Comparison of ENCODE assay signal across 13 mouse cellular contexts in the genomic region with DNA sequence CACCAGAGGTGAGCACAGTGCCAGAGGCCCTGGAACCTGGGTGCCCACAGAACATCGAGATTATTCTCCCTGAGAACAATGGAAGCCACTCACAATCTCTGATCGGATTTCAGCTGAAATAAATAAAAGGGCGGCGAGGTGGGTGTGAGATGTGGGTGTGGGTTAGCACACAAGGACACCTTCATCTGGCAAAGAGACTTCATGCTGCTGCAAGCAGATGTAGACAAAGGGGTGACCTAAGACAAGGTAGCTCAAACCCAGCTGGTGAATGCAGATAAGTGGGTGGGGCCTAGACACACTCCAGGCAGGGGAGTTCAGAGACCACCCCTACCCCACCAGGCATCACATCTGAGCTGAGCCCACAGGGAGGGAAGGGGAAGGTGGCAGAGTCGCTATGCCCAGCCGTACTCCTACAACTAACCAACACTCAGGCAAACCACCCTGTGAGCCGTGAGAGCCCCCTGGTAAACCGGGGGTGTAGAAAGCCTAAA. TPM values are rescaled to one million over a fixed set of nuclear protein-coding genes. Genes with fewer than 3 reads are reported as not detected.
DNase-seq lines count a peak whose midpoint lies in the region; ATAC-seq lines count a peak whose summit lies in the region.
"Had no signal": no experiment of that assay in that cellular context is flagged by ENCODE, and none has a peak within 500 bp of the region (broad histone marks: within the 10 kb centered on the region; RNA-seq: fewer than 3 reads in every experiment).

No protein-coding gene starts in this region.

- no peak overlapping the region for H3K4me2 ChIP-seq in hindbrain, embryonic 11.5 days (replicated peaks; ENCODE audit: low read depth, low read length)
- peak overlapping the region; percentile 19; the same call in 1 of the 2 replicates for H3K4me2 ChIP-seq in limb, embryonic 12.5 days
- H3K4me2 ChIP-seq: midbrain, embryonic 13.5 days had no signal

- peak overlapping the region; percentile 70 for H3K27ac ChIP-seq in hindbrain, embryonic 10.5 days
- no peak overlapping the region for H3K27ac ChIP-seq in hindbrain, embryonic 11.5 days (ENCODE audit: low read depth, low read length)
- H3K27ac ChIP-seq in embryonic facial prominence, embryonic 10.5 days (replicated peaks) = peak overlapping the region; percentile 72
- peak overlapping the region; percentile 80 for H3K27ac ChIP-seq in limb, embryonic 12.5 days
- H3K27ac ChIP-seq: hindbrain, postnatal 0 days; midbrain, embryonic 13.5 days had no signal

- no peaks in the 10 kb centered on the region for H3K9me3 ChIP-seq in hindbrain, embryonic 10.5 days
- H3K9me3 ChIP-seq in hindbrain, embryonic 11.5 days (ENCODE audit: control insufficient read depth, low read length) = no peaks in the 10 kb centered on the region
- H3K9me3 ChIP-seq in embryonic facial prominence, embryonic 10.5 days = no peaks in the 10 kb centered on the region
- no peaks in the 10 kb centered on the region for H3K9me3 ChIP-seq in limb, embryonic 12.5 days
- H3K9me3 ChIP-seq: midbrain, embryonic 13.5 days had no signal

- no peak for ATAC-seq in hindbrain, embryonic 11.5 days (ENCODE audit: low FRiP score)
- ATAC-seq in limb, embryonic 12.5 days (ENCODE audit: insufficient number of reproducible peaks, insufficient read depth, low FRiP score, low TSS enrichment, low read depth) = no peak
- ATAC-seq: hindbrain, postnatal 0 days had no signal

- peaks cover 45% of the 10 kb centered on the region for H3K4me1 ChIP-seq in hindbrain, embryonic 10.5 days (replicated peaks)
- peaks cover 6% of the 10 kb centered on the region; the same call in 1 of the 2 replicates for H3K4me1 ChIP-seq in hindbrain, embryonic 11.5 days (replicated peaks; ENCODE audit: control insufficient read depth, insufficient read depth, low read length)
- peaks cover 79% of the 10 kb centered on the region for H3K4me1 ChIP-seq in embryonic facial prominence, embryonic 10.5 days
- peaks cover 83% of the 10 kb centered on the region for H3K4me1 ChIP-seq in limb, embryonic 12.5 days (replicated peaks)

- no peak overlapping the region for H3K4me3 ChIP-seq in hindbrain, embryonic 10.5 days
- H3K4me3 ChIP-seq in hindbrain, embryonic 11.5 days (ENCODE audit: low read depth, low read length) = no peak overlapping the region
- H3K4me3 ChIP-seq in embryonic facial prominence, embryonic 10.5 days = no peak overlapping the region
- no peak overlapping the region for H3K4me3 ChIP-seq in limb, embryonic 12.5 days (replicated peaks)
- H3K4me3 ChIP-seq: midbrain, embryonic 13.5 days had no signal

- 55% methylated on average over 8 of the region's 8 CpGs for WGBS in hindbrain, embryonic 10.5 days
- WGBS in hindbrain, embryonic 11.5 days = 50% methylated on average over 8 of the region's 8 CpGs
- WGBS in embryonic facial prominence, embryonic 10.5 days = 59% methylated on average over 8 of the region's 8 CpGs
- WGBS in limb, embryonic 12.5 days = 52% methylated on average over 8 of the region's 8 CpGs

- H3K9ac ChIP-seq in hindbrain, embryonic 11.5 days (ENCODE audit: low read depth, low read length) = no peak overlapping the region
- H3K9ac ChIP-seq in limb, embryonic 12.5 days (replicated peaks) = no peak overlapping the region; the same call in 1 of the 2 replicates
- H3K9ac ChIP-seq: midbrain, embryonic 13.5 days had no signal

- H3K36me3 ChIP-seq in hindbrain, embryonic 10.5 days = no peaks in the 10 kb centered on the region
- H3K36me3 ChIP-seq in hindbrain, embryonic 11.5 days (ENCODE audit: control insufficient read depth, insufficient read depth, low read length) = no peaks in the 10 kb centered on the region
- peaks cover 36% of the 10 kb centered on the region for H3K36me3 ChIP-seq in embryonic facial prominence, embryonic 10.5 days (replicated peaks)
- no peaks in the 10 kb centered on the region for H3K36me3 ChIP-seq in limb, embryonic 12.5 days
- H3K36me3 ChIP-seq: midbrain, embryonic 13.5 days had no signal

- no peak for DNase-seq in hindbrain, embryonic 10.5 days (ENCODE audit: low spot score)
- no peak for DNase-seq in hindbrain, embryonic 11.5 days (ENCODE audit: low spot score)
- peak; percentile 89 for DNase-seq in ES-CJ7 (ENCODE audit: low read depth, low spot score)
- DNase-seq in embryonic facial prominence, embryonic 10.5 days (ENCODE audit: low spot score) = no peak
- DNase-seq in thymus, postnatal 25 days = no peak
- no peak for DNase-seq in cerebellum, postnatal 25 days
- DNase-seq: adrenal gland, postnatal 25 days; layer of hippocampus, postnatal 36 days; liver; spleen, adult 18-20 months had no signal

- no peaks in the 10 kb centered on the region for H3K27me3 ChIP-seq in hindbrain, embryonic 10.5 days (ENCODE audit: insufficient read depth, poor library complexity, severe bottlenecking)
- no peaks in the 10 kb centered on the region for H3K27me3 ChIP-seq in hindbrain, embryonic 11.5 days (ENCODE audit: control insufficient read depth, insufficient read depth, low read length)
- no peaks in the 10 kb centered on the region for H3K27me3 ChIP-seq in embryonic facial prominence, embryonic 10.5 days (replicated peaks; ENCODE audit: low read depth, poor library complexity, severe bottlenecking)
- H3K27me3 ChIP-seq in limb, embryonic 12.5 days = no peaks in the 10 kb centered on the region
- H3K27me3 ChIP-seq: midbrain, embryonic 13.5 days had no signal

RNA-seq across cellular contexts. Expression of gene Actn1, which starts 35.9 kb away (rescaled TPM):
- polyA plus RNA-seq in hindbrain, embryonic 10.5 days (2016; fragmentation: Nextera tagmentation; extraction: Ambion mirVana) = 24.1 and 27.6 TPM in 2 replicates
- 19.1 and 23.4 TPM in 2 replicates for polyA plus RNA-seq in hindbrain, embryonic 11.5 days (2014; fragmentation: Nextera tagmentation; extraction: Ambion mirVana)
- 38.2 and 39.3 TPM in 2 replicates for polyA plus RNA-seq in embryonic facial prominence, embryonic 10.5 days (2016; fragmentation: Nextera tagmentation; extraction: Ambion mirVana)
- 42.0 and 45.8 TPM in 2 replicates for polyA plus RNA-seq in limb, embryonic 12.5 days (2016; fragmentation: Nextera tagmentation; extraction: Ambion mirVana)
